Mouse (Mus musculus): ENCODE data around the gene Yjefn3.

GRCm38 (mm10) chr8:69912478-69913074 is 10.1 kb upstream of the Yjefn3 start:
- TF ChIP-seq CTCF (IDR thresholded peaks at IDR 0.05; ENCODE audit: low read depth, low read length) (no peak), POLR2A (IDR thresholded peaks at IDR 0.05; ENCODE audit: borderline replicate concordance, low read depth, low read length) (no peak)
